Mouse (Mus musculus): Measurements from ENCODE around the gene Trip6. TPM values are rescaled to one million over a fixed set of nuclear protein-coding genes. Genes with fewer than 3 reads are reported as not detected.

Gene Trip6
- total and polyA plus RNA-seq, 3 experiments: 0.58 to 2.1 TPM; not detected in 1

DNA sequence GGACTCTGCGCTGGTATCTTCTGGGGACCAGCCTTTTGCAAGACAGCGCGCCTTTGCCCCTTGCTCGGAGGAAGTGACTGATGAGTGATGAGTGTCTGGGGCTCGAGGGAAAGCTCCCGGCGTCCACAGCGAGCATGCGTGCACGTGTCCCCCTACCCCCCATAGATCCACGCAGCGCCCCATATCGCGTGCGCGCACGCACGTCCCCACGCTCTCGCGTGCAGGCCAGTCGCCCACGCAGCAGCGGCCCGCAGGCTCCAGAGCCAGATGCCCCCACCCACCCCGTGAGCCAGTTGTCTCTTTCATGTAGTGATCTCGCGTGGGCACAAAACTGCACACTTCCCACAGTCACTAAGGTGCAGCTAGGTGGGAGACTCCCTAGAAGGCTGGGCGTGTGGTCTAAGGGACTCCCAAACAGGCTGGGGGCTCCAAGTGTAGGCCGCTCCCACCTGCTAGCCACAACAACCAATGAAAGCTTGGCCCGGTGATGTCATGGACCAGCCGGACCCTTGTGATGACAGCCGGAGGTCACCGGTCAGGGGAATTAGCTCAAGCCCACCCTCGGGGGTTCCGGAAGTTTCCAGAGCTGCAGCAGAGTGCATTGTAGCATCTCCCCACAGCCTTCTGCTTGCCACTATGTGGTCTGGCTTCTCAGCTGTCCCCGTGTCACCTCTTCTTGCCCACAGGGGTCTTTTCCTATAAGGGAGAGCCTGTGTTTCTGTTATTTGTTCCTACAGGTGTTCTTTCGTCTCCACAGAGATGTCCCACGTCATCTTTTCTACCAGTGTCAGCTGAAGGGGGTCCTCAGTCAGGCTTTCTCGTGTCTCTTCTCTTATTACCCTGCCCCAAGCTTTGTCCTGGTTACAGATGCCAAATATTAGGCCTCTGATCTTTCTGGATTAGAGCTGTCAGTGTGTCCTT lies 26.9 kb downstream of the Trip6 start, which contains the start of gene Ache (continued):
- TF ChIP-seq MYB (IDR thresholded peaks at IDR 0.05; ENCODE audit: low read depth, low read length) (no peak), SIN3A (IDR thresholded peaks at IDR 0.05; ENCODE audit: low read length) (peak; percentile 64; the same call in 1 of the 2 replicates), SMC3 (IDR thresholded peaks at IDR 0.05; ENCODE audit: low read depth, low read length) (peak; percentile 21; the same call in 1 of the 2 replicates), ZNF384 (IDR thresholded peaks at IDR 0.05; ENCODE audit: low read depth, low read length) (no peak), USF2 (IDR thresholded peaks at IDR 0.05; ENCODE audit: borderline replicate concordance in 1 of 2, insufficient read depth in 1 of 2, low read depth in 1 of 2, low read length in 2 of 2) (peak in 1 of 2 experiments; percentile 28; a peak in 1 of 4 replicates), E2F4 (IDR thresholded peaks at IDR 0.05; ENCODE audit: borderline replicate concordance, low read depth, low read length) (no peak; the same call in 1 of the 2 replicates), ZMIZ1 (IDR thresholded peaks at IDR 0.05; ENCODE audit: low read depth, low read length) (0 out of 2 replicates have a peak, but pooled peaks have one; percentile 34), MAZ (IDR thresholded peaks at IDR 0.05; ENCODE audit: low read depth, low read length) (peak; percentile 7), ELF1 (IDR thresholded peaks at IDR 0.05; ENCODE audit: low read depth, low read length) (no peak)

DNA sequence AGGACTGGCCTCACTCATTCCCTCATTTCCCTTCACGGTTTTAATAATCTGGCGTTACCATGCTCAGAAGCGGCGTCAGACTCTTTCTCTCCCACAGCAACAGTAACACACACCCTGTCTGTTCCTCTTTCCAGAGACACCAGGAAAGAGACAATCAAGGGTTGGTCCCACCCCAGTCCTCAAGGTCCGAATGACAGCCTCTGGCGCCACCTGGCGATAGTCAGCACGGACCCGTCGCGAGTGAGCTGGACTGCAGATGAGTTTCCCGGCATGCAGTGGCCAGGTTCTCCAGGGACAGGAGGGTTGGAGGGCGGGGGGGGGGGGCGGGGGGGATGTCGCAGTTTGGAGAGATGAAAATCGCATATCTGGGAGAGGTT lies 27.6 kb downstream of the Trip6 start:
- 0 out of 4 replicates have a peak overlapping the region, but pooled peaks of 1 of the 2 experiments have one; percentile 6 for H3K4me3 ChIP-seq (ENCODE audit: control insufficient read depth in 1 of 2, insufficient read depth in 1 of 2, low read depth in 2 of 2, low read length in 2 of 2)
- H3K27me3 ChIP-seq (ENCODE audit: control insufficient read depth in 1 of 2, insufficient read depth in 2 of 2, low read length in 2 of 2): no peaks in the 10 kb centered on the region
- TF ChIP-seq ZKSCAN1 (IDR thresholded peaks at IDR 0.05; ENCODE audit: low read depth, low read length): no peak
- TF ChIP-seq MAX (IDR thresholded peaks at IDR 0.05; ENCODE audit: low read length): 0 out of 2 replicates have a peak, but pooled peaks have one; percentile 12
- peak; percentile 58; the same call in 1 of the 2 replicates for TF ChIP-seq HCFC1 (IDR thresholded peaks at IDR 0.05; ENCODE audit: low read depth, low read length)
- TF ChIP-seq MAZ (IDR thresholded peaks at IDR 0.05; ENCODE audit: low read depth, low read length): peak; percentile 82
- TF ChIP-seq ZC3H11A (IDR thresholded peaks at IDR 0.05; ENCODE audit: low read depth, low read length): peak; percentile 98
- TF ChIP-seq EP300 (IDR thresholded peaks at IDR 0.05; ENCODE audit: low read depth in 1 of 2, low read length in 2 of 2): no peak
- peak; percentile 65 for TF ChIP-seq ELF1 (IDR thresholded peaks at IDR 0.05; ENCODE audit: low read depth, low read length)
- peak; percentile 99 for TF ChIP-seq SMC3 (IDR thresholded peaks at IDR 0.05; ENCODE audit: low read depth, low read length)
- 0 out of 2 replicates have a peak, but pooled peaks have one; percentile 65 for TF ChIP-seq MYC (IDR thresholded peaks at IDR 0.05; ENCODE audit: low read depth, low read length)
- TF ChIP-seq ZMIZ1 (IDR thresholded peaks at IDR 0.05; ENCODE audit: low read depth, low read length): no peak
- TF ChIP-seq MEF2A (IDR thresholded peaks at IDR 0.05; ENCODE audit: extremely low read depth, insufficient replicate concordance, low read depth, low read length, poor library complexity, severe bottlenecking): no peak
- TF ChIP-seq ETS1 (IDR thresholded peaks at IDR 0.05; ENCODE audit: low read depth, low read length): peak; percentile 52; the same call in 1 of the 2 replicates
- no peak for TF ChIP-seq UBTF (IDR thresholded peaks at IDR 0.05; ENCODE audit: borderline replicate concordance, insufficient read depth, low read depth, low read length)
- peak; percentile 96 for TF ChIP-seq RAD21 (IDR thresholded peaks at IDR 0.05; ENCODE audit: low read depth, low read length)
- no peak for TF ChIP-seq TAL1 (IDR thresholded peaks at IDR 0.05; ENCODE audit: low read length)
- 0 out of 2 replicates have a peak, but pooled peaks have one; percentile 14 for TF ChIP-seq ZNF384 (IDR thresholded peaks at IDR 0.05; ENCODE audit: low read depth, low read length)
- TF ChIP-seq GATA1 (IDR thresholded peaks at IDR 0.05; ENCODE audit: low read depth, low read length): no peak
- no peak for TF ChIP-seq TCF12 (IDR thresholded peaks at IDR 0.05; ENCODE audit: low read depth, low read length)
- no peak for TF ChIP-seq CHD1 (IDR thresholded peaks at IDR 0.05; ENCODE audit: low read depth, low read length)
- TF ChIP-seq SIN3A (IDR thresholded peaks at IDR 0.05; ENCODE audit: low read length): peak; percentile 90
- TF ChIP-seq MXI1 (IDR thresholded peaks at IDR 0.05; ENCODE audit: low read depth, low read length): peak; percentile 84
- TF ChIP-seq CTCF (IDR thresholded peaks at IDR 0.05 in 2 of 3, conservative IDR thresholded peaks at IDR 0.05 in 1 of 3; ENCODE audit: control insufficient read depth in 1 of 3, insufficient read depth in 1 of 3, low read depth in 2 of 3, low read length in 3 of 3, poor library complexity in 1 of 3, severe bottlenecking in 1 of 3): peak; percentile 68 to 97 (median 96)
- no peak for TF ChIP-seq POLR2AphosphoS5 (IDR thresholded peaks at IDR 0.05; ENCODE audit: borderline replicate concordance, low read depth, low read length)
- no peak for TF ChIP-seq JUND (IDR thresholded peaks at IDR 0.05; ENCODE audit: low read depth, low read length)
- H3K27ac ChIP-seq (ENCODE audit: control insufficient read depth, low read depth, low read length): peak overlapping the region; percentile 75
- peaks cover 0 to 10% of the 10 kb centered on the region in 2 experiments; a peak in 2 of 4 replicates for H3K36me3 ChIP-seq (ENCODE audit: control insufficient read depth in 1 of 2, insufficient read depth in 2 of 2, low read length in 2 of 2)
- H3K9me3 ChIP-seq (replicated peaks; ENCODE audit: insufficient read depth, low read length): no peaks in the 10 kb centered on the region
- H3K4me1 ChIP-seq (ENCODE audit: control insufficient read depth in 1 of 2, insufficient read depth in 2 of 2, low read length in 2 of 2): peaks cover 2 to 21% of the 10 kb centered on the region in 2 experiments; a peak in 3 of 4 replicates
- H3K79me2 ChIP-seq (ENCODE audit: control insufficient read depth, insufficient read depth, low read length, poor library complexity): peaks cover 7% of the 10 kb centered on the region; the same call in 1 of the 2 replicates
- peak overlapping the region; percentile 42 for H3K9ac ChIP-seq (ENCODE audit: control insufficient read depth, low read depth, low read length, poor library complexity, severe bottlenecking)
- peak; percentile 95 for DNase-seq (ENCODE audit: low read depth, low spot score)

Data from MEL (cell line).